ENCODE assay signal across 10 mouse cellular contexts in the genomic region with DNA sequence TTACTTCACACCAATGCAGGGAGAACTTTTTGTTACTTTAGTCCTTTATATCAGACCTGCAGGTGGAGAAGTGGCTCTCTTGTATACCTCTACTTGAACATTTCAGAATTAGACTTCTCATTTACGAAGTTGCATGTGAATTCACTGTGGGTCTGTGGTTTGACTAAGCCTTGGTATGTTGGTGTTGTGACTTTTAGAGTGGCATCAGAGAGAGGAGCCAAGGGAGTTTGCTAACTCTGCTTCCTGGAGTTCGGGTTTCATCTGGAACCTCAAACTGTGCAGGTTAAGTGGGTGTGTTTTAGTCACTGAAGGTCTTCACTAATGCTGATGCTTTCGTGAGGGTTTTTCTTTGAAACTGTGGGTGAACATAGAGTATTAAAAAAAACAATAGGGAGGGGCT.
"Had no signal": no experiment of that assay in that cellular context is flagged by ENCODE, and none has a peak within 500 bp of the region (broad histone marks: within the 10 kb centered on the region; RNA-seq: fewer than 3 reads in every experiment).

No protein-coding gene starts in this region.

- H3K9ac ChIP-seq: limb, embryonic 12.5 days; liver, embryonic 14.5 days; midbrain, embryonic 12.5 days; neural tube, embryonic 15.5 days had no signal

- H3K27me3 ChIP-seq: midbrain, embryonic 12.5 days; neural tube, embryonic 15.5 days had no signal

- H3K36me3 ChIP-seq: limb, embryonic 12.5 days; midbrain, embryonic 12.5 days; neural tube, embryonic 15.5 days had no signal

- H3K4me2 ChIP-seq: limb, embryonic 12.5 days; midbrain, embryonic 12.5 days; neural tube, embryonic 15.5 days had no signal

- H3K9me3 ChIP-seq: limb, embryonic 12.5 days; midbrain, embryonic 12.5 days; neural tube, embryonic 15.5 days had no signal

- H3K27ac ChIP-seq: limb, embryonic 12.5 days; liver, embryonic 14.5 days; midbrain, embryonic 12.5 days; neural tube, embryonic 15.5 days; stomach, postnatal 0 days had no signal

- DNase-seq: kidney, postnatal 14 days; layer of hippocampus, postnatal 36 days; lung, adult 18-20 months; thymus, postnatal 36 days had no signal

- ATAC-seq: midbrain, embryonic 16.5 days had no signal

- H3K4me3 ChIP-seq: limb, embryonic 12.5 days; midbrain, embryonic 12.5 days; neural tube, embryonic 15.5 days had no signal
